Mouse (Mus musculus): ENCODE data around the gene Tcf21. TPM values are rescaled to one million over a fixed set of nuclear protein-coding genes. Genes with fewer than 3 reads are reported as not detected.

The Tcf21 gene
- polyA plus RNA-seq, 1 experiment from 2014 or later, result 3.0 TPM

GRCm38 (mm10) chr10:22822896-22823295, 2.9 kb upstream of the Tcf21 start:
- Histone ChIP-seq H3K4me1 (peaks cover 10% of the 10 kb centered on the region; the same call in 1 of the 2 replicates), H3K4me2 (replicated peaks) (no peak overlapping the region), H3K27ac (replicated peaks) (no peak overlapping the region), H3K4me3 (replicated peaks) (no peak overlapping the region), H3K9ac (no peak overlapping the region), H3K36me3 (no peaks in the 10 kb centered on the region), H3K9me3 (replicated peaks) (no peaks in the 10 kb centered on the region), H3K27me3 (peaks cover 78% of the 10 kb centered on the region)
- ATAC-seq (ENCODE audit: insufficient number of reproducible peaks, low FRiP score, low TSS enrichment, low read depth), result no peak
- WGBS, result 11% methylated on average over 6 of the region's 6 CpGs

GRCm38 (mm10) chr10:22822486-22822885, 2.5 kb upstream of the Tcf21 start:
- Histone ChIP-seq H3K4me2 (replicated peaks) (no peak overlapping the region), H3K27ac (replicated peaks) (no peak overlapping the region)
- ATAC-seq (ENCODE audit: insufficient number of reproducible peaks, low FRiP score, low TSS enrichment, low read depth), result no peak

GRCm38 (mm10) chr10:22821709-22822108, 1.7 kb upstream of the Tcf21 start:
- Histone ChIP-seq H3K36me3 (no peaks in the 10 kb centered on the region), H3K4me2 (replicated peaks) (no peak overlapping the region), H3K27me3 (peaks cover 84% of the 10 kb centered on the region), H3K9me3 (replicated peaks) (no peaks in the 10 kb centered on the region), H3K4me1 (peaks cover 10% of the 10 kb centered on the region; the same call in 1 of the 2 replicates), H3K27ac (replicated peaks) (no peak overlapping the region), H3K4me3 (replicated peaks) (no peak overlapping the region), H3K9ac (no peak overlapping the region)
- 10% methylated on average over 5 of the region's 5 CpGs for WGBS
- ATAC-seq (ENCODE audit: insufficient number of reproducible peaks, low FRiP score, low TSS enrichment, low read depth), result no peak

More at GRCm38 (mm10) chr10:22822486-22822885, 2.5 kb upstream of the Tcf21 start:
- no peaks in the 10 kb centered on the region for H3K9me3 ChIP-seq (replicated peaks)
- 10% methylated on average over 5 of the region's 5 CpGs for WGBS
- H3K4me3 ChIP-seq (replicated peaks), result no peak overlapping the region
- H3K36me3 ChIP-seq, result no peaks in the 10 kb centered on the region
- H3K27me3 ChIP-seq, result peaks cover 82% of the 10 kb centered on the region
- H3K4me1 ChIP-seq, result peaks cover 10% of the 10 kb centered on the region; the same call in 1 of the 2 replicates
- H3K9ac ChIP-seq, result no peak overlapping the region

- no peak overlapping the region for H3K27ac ChIP-seq (replicated peaks)
Observed at GRCm38 (mm10) chr10:22821267-22821666, 1.3 kb upstream of the Tcf21 start.

GRCm38 (mm10) chr10:22820841-22821240, 867 bp upstream of the Tcf21 start:
- H3K4me3 ChIP-seq (replicated peaks), result no peak overlapping the region
- peaks cover 17% of the 10 kb centered on the region; the same call in 1 of the 2 replicates for H3K4me1 ChIP-seq
- H3K27ac ChIP-seq (replicated peaks), result no peak overlapping the region
- no peak overlapping the region for H3K9ac ChIP-seq
- WGBS, result 18% methylated on average over 2 of the region's 2 CpGs
- no peak for ATAC-seq (ENCODE audit: insufficient number of reproducible peaks, low FRiP score, low TSS enrichment, low read depth)
- no peak overlapping the region for H3K4me2 ChIP-seq (replicated peaks)
- H3K27me3 ChIP-seq, result peaks cover 86% of the 10 kb centered on the region
- H3K9me3 ChIP-seq (replicated peaks), result no peaks in the 10 kb centered on the region
- no peaks in the 10 kb centered on the region for H3K36me3 ChIP-seq

More at GRCm38 (mm10) chr10:22821267-22821666, 1.3 kb upstream of the Tcf21 start:
- no peak overlapping the region for H3K4me2 ChIP-seq (replicated peaks)
- H3K36me3 ChIP-seq, result no peaks in the 10 kb centered on the region
- 6% methylated on average over 1 of the region's 1 CpGs for WGBS
- H3K9ac ChIP-seq, result no peak overlapping the region
- peaks cover 86% of the 10 kb centered on the region for H3K27me3 ChIP-seq
- no peak for ATAC-seq (ENCODE audit: insufficient number of reproducible peaks, low FRiP score, low TSS enrichment, low read depth)
- H3K4me1 ChIP-seq, result peaks cover 13% of the 10 kb centered on the region; the same call in 1 of the 2 replicates
- H3K4me3 ChIP-seq (replicated peaks), result no peak overlapping the region
- no peaks in the 10 kb centered on the region for H3K9me3 ChIP-seq (replicated peaks)

- no peaks in the 10 kb centered on the region for H3K36me3 ChIP-seq
- peak overlapping the region; percentile 24 for H3K4me3 ChIP-seq (replicated peaks)
- no peak overlapping the region for H3K27ac ChIP-seq (replicated peaks)
- H3K4me2 ChIP-seq (replicated peaks), result peak overlapping the region; percentile 21; the same call in 1 of the 2 replicates
- H3K4me1 ChIP-seq, result peaks cover 19% of the 10 kb centered on the region; the same call in 1 of the 2 replicates
- 1% methylated on average over 42 of the region's 42 CpGs for WGBS
- H3K9me3 ChIP-seq (replicated peaks), result no peaks in the 10 kb centered on the region
- H3K27me3 ChIP-seq, result peaks cover 91% of the 10 kb centered on the region
- no peak overlapping the region for H3K9ac ChIP-seq
- ATAC-seq (ENCODE audit: insufficient number of reproducible peaks, low FRiP score, low TSS enrichment, low read depth), result peak; percentile 19; the same call in 1 of the 2 replicates
Observed at GRCm38 (mm10) chr10:22819239-22819870, 619 bp downstream of the Tcf21 start.

- H3K4me3 ChIP-seq (replicated peaks), result peak overlapping the region; percentile 24
- no peaks in the 10 kb centered on the region for H3K36me3 ChIP-seq
- H3K4me2 ChIP-seq (replicated peaks), result 0 out of 2 replicates have a peak overlapping the region, but pooled peaks have one; percentile 21
- no peak for ATAC-seq (ENCODE audit: insufficient number of reproducible peaks, low FRiP score, low TSS enrichment, low read depth)
- H3K4me1 ChIP-seq, result peaks cover 19% of the 10 kb centered on the region; the same call in 1 of the 2 replicates
- H3K9ac ChIP-seq, result no peak overlapping the region
- H3K9me3 ChIP-seq (replicated peaks), result no peaks in the 10 kb centered on the region
- WGBS, result under 1% methylated on average over 12 of the region's 12 CpGs
- H3K27ac ChIP-seq (replicated peaks), result no peak overlapping the region
- H3K27me3 ChIP-seq, result peaks cover 90% of the 10 kb centered on the region
Observed at GRCm38 (mm10) chr10:22818600-22819238, 1.3 kb downstream of the Tcf21 start.

GRCm38 (mm10) chr10:22817976-22818375, 2.0 kb downstream of the Tcf21 start:
- no peak overlapping the region for H3K4me3 ChIP-seq (replicated peaks)
- H3K27ac ChIP-seq (replicated peaks), result no peak overlapping the region
- ATAC-seq (ENCODE audit: insufficient number of reproducible peaks, low FRiP score, low TSS enrichment, low read depth), result no peak
- H3K27me3 ChIP-seq, result peaks cover 89% of the 10 kb centered on the region
- no peak overlapping the region for H3K9ac ChIP-seq
- no peaks in the 10 kb centered on the region for H3K9me3 ChIP-seq (replicated peaks)
- 4% methylated on average over 4 of the region's 4 CpGs for WGBS
- no peaks in the 10 kb centered on the region for H3K36me3 ChIP-seq
- H3K4me1 ChIP-seq, result peaks cover 23% of the 10 kb centered on the region; the same call in 1 of the 2 replicates
- no peak overlapping the region for H3K4me2 ChIP-seq (replicated peaks)

GRCm38 (mm10) chr10:22817561-22817960, 2.4 kb downstream of the Tcf21 start:
- WGBS, result 2% methylated on average over 18 of the region's 18 CpGs
- Histone ChIP-seq H3K27me3 (peaks cover 85% of the 10 kb centered on the region), H3K36me3 (no peaks in the 10 kb centered on the region), H3K27ac (replicated peaks) (no peak overlapping the region), H3K4me3 (replicated peaks) (no peak overlapping the region), H3K9me3 (replicated peaks) (no peaks in the 10 kb centered on the region), H3K9ac (no peak overlapping the region), H3K4me1 (peaks cover 23% of the 10 kb centered on the region; the same call in 1 of the 2 replicates), H3K4me2 (replicated peaks) (no peak overlapping the region)
- ATAC-seq (ENCODE audit: insufficient number of reproducible peaks, low FRiP score, low TSS enrichment, low read depth), result no peak

GRCm38 (mm10) chr10:22816237-22816762, 3.7 kb downstream of the Tcf21 start:
- no peak overlapping the region for H3K27ac ChIP-seq (replicated peaks)
- no peaks in the 10 kb centered on the region for H3K36me3 ChIP-seq
- no peak overlapping the region for H3K9ac ChIP-seq
- peaks cover 85% of the 10 kb centered on the region for H3K27me3 ChIP-seq
- under 1% methylated on average over 28 of the region's 28 CpGs for WGBS
- H3K4me1 ChIP-seq, result peaks cover 23% of the 10 kb centered on the region; the same call in 1 of the 2 replicates
- peak overlapping the region; percentile 17; the same call in 1 of the 2 replicates for H3K4me2 ChIP-seq (replicated peaks)
- H3K4me3 ChIP-seq (replicated peaks), result 0 out of 2 replicates have a peak overlapping the region, but pooled peaks have one; percentile 10
- no peaks in the 10 kb centered on the region for H3K9me3 ChIP-seq (replicated peaks)
- no peak for ATAC-seq (ENCODE audit: insufficient number of reproducible peaks, low FRiP score, low TSS enrichment, low read depth)
